Mouse (Mus musculus): ENCODE results near the gene Glt6d1. TPM values are rescaled to one million over a fixed set of nuclear protein-coding genes. Genes with fewer than 3 reads are reported as not detected.

The Glt6d1 gene
- polyA plus RNA-seq, 1 experiment from 2014 or later: not detected

Other genes starting within 250 kb of the Glt6d1 start
- 74.0 and 87.4 TPM in 2 replicates for gene Mamdc4, start 241.0 kb downstream of the Glt6d1 start, polyA plus RNA-seq (2015; fragmentation: Nextera tagmentation; extraction: Ambion mirVana)
- 120 and 123 TPM in 2 replicates for gene Phpt1, start 240.6 kb downstream of the Glt6d1 start, polyA plus RNA-seq (2015; fragmentation: Nextera tagmentation; extraction: Ambion mirVana)
- 0.26 and 0.94 TPM in 2 replicates for gene Ajm1, start 234.1 kb downstream of the Glt6d1 start, polyA plus RNA-seq (2015; fragmentation: Nextera tagmentation; extraction: Ambion mirVana)
- 56.4 and 60.3 TPM in 2 replicates for gene Rabl6, start 207.3 kb downstream of the Glt6d1 start, polyA plus RNA-seq (2015; fragmentation: Nextera tagmentation; extraction: Ambion mirVana)
- gene Ccdc183, start 198.2 kb downstream of the Glt6d1 start, polyA plus RNA-seq (2015; fragmentation: Nextera tagmentation; extraction: Ambion mirVana): 0.09 and 0.15 TPM in 2 replicates
- 27.8 and 33.9 TPM in 2 replicates for gene Tmem141, start 193.8 kb downstream of the Glt6d1 start, polyA plus RNA-seq (2015; fragmentation: Nextera tagmentation; extraction: Ambion mirVana)
- 4.9 and 5.3 TPM in 2 replicates for gene Fcna, start 187.8 kb downstream of the Glt6d1 start, polyA plus RNA-seq (2015; fragmentation: Nextera tagmentation; extraction: Ambion mirVana)
- 0.37 TPM in 1 of 2 replicates, not detected in the other for gene Lcn8, start 162.7 kb downstream of the Glt6d1 start, polyA plus RNA-seq (2015; fragmentation: Nextera tagmentation; extraction: Ambion mirVana)
- not detected in 2 replicates for gene Lcn5, start 157.9 kb downstream of the Glt6d1 start, polyA plus RNA-seq (2015; fragmentation: Nextera tagmentation; extraction: Ambion mirVana)
- not detected in 2 replicates for gene Lcn6, start 139.1 kb downstream of the Glt6d1 start, polyA plus RNA-seq (2015; fragmentation: Nextera tagmentation; extraction: Ambion mirVana)
- gene Lcn10, start 133.1 kb downstream of the Glt6d1 start, polyA plus RNA-seq (2015; fragmentation: Nextera tagmentation; extraction: Ambion mirVana): not detected in 2 replicates
- not detected in 2 replicates for gene Obp2a, start 115.8 kb downstream of the Glt6d1 start, polyA plus RNA-seq (2015; fragmentation: Nextera tagmentation; extraction: Ambion mirVana)
- 62.0 and 73.4 TPM in 2 replicates for gene Bmyc, start 109.1 kb downstream of the Glt6d1 start, polyA plus RNA-seq (2015; fragmentation: Nextera tagmentation; extraction: Ambion mirVana)
- gene Obp2b, start 78.8 kb downstream of the Glt6d1 start, polyA plus RNA-seq (2015; fragmentation: Nextera tagmentation; extraction: Ambion mirVana): not detected in 2 replicates
- not detected in 2 replicates for gene Lcn3, start 50.3 kb downstream of the Glt6d1 start, polyA plus RNA-seq (2015; fragmentation: Nextera tagmentation; extraction: Ambion mirVana)
- not detected in 2 replicates for gene Lcn11, start 38.8 kb downstream of the Glt6d1 start, polyA plus RNA-seq (2015; fragmentation: Nextera tagmentation; extraction: Ambion mirVana)
- not detected in 2 replicates for gene Gm13539, start 33.6 kb downstream of the Glt6d1 start, polyA plus RNA-seq (2015; fragmentation: Nextera tagmentation; extraction: Ambion mirVana)
- not detected in 2 replicates for gene Lcn9, start 7.3 kb upstream of the Glt6d1 start, polyA plus RNA-seq (2015; fragmentation: Nextera tagmentation; extraction: Ambion mirVana)
- gene Sohlh1, start 31.4 kb upstream of the Glt6d1 start, polyA plus RNA-seq (2015; fragmentation: Nextera tagmentation; extraction: Ambion mirVana): 0.13 TPM in 1 of 2 replicates, not detected in the other
- 0.65 and 0.90 TPM in 2 replicates for gene Kcnt1, start 47.9 kb upstream of the Glt6d1 start, polyA plus RNA-seq (2015; fragmentation: Nextera tagmentation; extraction: Ambion mirVana)
- gene Camsap1, start 167.4 kb upstream of the Glt6d1 start, polyA plus RNA-seq (2015; fragmentation: Nextera tagmentation; extraction: Ambion mirVana): 7.3 and 7.6 TPM in 2 replicates
- gene Ubac1, start 205.9 kb upstream of the Glt6d1 start, polyA plus RNA-seq (2015; fragmentation: Nextera tagmentation; extraction: Ambion mirVana): 72.6 and 81.4 TPM in 2 replicates

All from stomach, embryonic 16.5 days (tissue).